ENCODE assay signal across 20 mouse cellular contexts in the genomic region with DNA sequence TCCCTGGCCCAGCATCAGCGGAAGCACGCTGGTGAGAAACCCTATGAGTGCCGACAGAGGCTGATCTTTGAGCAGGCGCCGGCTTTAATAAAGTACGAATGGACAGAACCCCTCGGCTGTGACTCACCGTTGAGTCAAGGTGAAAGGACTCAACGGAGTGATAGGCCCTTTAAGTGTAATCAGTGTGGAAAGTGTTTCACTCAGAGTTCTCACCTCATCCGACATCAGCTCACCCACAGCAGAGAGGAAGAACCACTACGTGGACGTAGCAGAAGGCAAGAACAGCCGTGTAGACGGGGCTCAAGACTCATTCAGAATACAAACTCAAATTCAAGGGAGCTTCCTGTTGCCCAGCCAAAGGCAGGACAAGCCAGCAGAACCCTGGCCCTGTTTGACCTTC. TPM values are rescaled to one million over a fixed set of nuclear protein-coding genes. Genes with fewer than 3 reads are reported as not detected.
"Had no signal": no experiment of that assay in that cellular context is flagged by ENCODE, and none has a peak within 500 bp of the region (broad histone marks: within the 10 kb centered on the region; RNA-seq: fewer than 3 reads in every experiment).

No protein-coding gene starts in this region.

- DNase-seq: liver, postnatal 0 days; lung, adult 2 months; lung, postnatal 14 days; midbrain, embryonic 14.5 days; right cerebral cortex, postnatal 25 days; right cerebral cortex, postnatal 4 days; spleen, adult 18-20 months; thymus, adult 2 months; thymus, postnatal 25 days; thymus, postnatal 4 days had no signal

- H3K4me3 ChIP-seq: lung, embryonic 15.5 days; midbrain, embryonic 10.5 days; midbrain, embryonic 12.5 days; myocyte; neural tube, embryonic 12.5 days; stomach, embryonic 15.5 days had no signal

- H3K27ac ChIP-seq: lung, embryonic 15.5 days; macrophage; midbrain, embryonic 10.5 days; midbrain, embryonic 12.5 days; neural tube, embryonic 12.5 days; stomach, embryonic 15.5 days; stomach, postnatal 0 days had no signal

- ATAC-seq: liver, postnatal 0 days; lung, postnatal 0 days; midbrain, embryonic 16.5 days had no signal

RNA-seq across cellular contexts. Expression of a gene that starts 36.3 kb away (rescaled TPM):
- polyA plus RNA-seq: macrophage had no signal
